Mouse (Mus musculus) right cerebral cortex, adult 2 months (tissue): ENCODE measurements at regions not wholly inside any gene's neighbourhood (a gene's known extent, or its start where the extent isn't known, plus 50 kb on each side); places are given as distances from the start of the nearest gene placed in this dataset.
"Not testable (repeated sequence)": the region's sequence is repeated elsewhere in the genome, so short reads cannot be mapped to it uniquely, and the experiment has no call there.

Experiments
- DNase-seq, 2 experiments: peaks; one replicate each; pipeline ENCODE4 v3.0.0; 2021 to 2022; ENCODE audit warnings: low spot score in 2 of 2

- no peak for DNase-seq
Observed at GRCm38 (mm10) chr14:17556458-17556857, 103.6 kb upstream of the Thrb start.

GRCm38 (mm10) chr14:17560001-17560400, 100.1 kb upstream of the Thrb start:
- DNase-seq = not testable (repeated sequence)

- DNase-seq = peak in 1 of 2 experiments; percentile 8
Observed at GRCm38 (mm10) chr14:17567927-17568326, 92.1 kb upstream of the Thrb start.

GRCm38 (mm10) chr14:17569087-17569636, 90.9 kb upstream of the Thrb start:
- DNase-seq = no peak

- DNase-seq = no peak
Observed at GRCm38 (mm10) chr14:17578776-17579175, 81.3 kb upstream of the Thrb start.

- DNase-seq = no peak
Observed at GRCm38 (mm10) chr14:17589595-17589994, 70.5 kb upstream of the Thrb start.

GRCm38 (mm10) chr14:17599553-17599952, 60.5 kb upstream of the Thrb start:
- no peak for DNase-seq

- DNase-seq = no peak
Observed at GRCm38 (mm10) chr14:17602357-17602756, 57.7 kb upstream of the Thrb start.

GRCm38 (mm10) chr14:17606018-17606417, 54.0 kb upstream of the Thrb start:
- no peak for DNase-seq

- DNase-seq = peak; percentile 35 to 44
Observed at GRCm38 (mm10) chr14:17607186-17607585, 52.9 kb upstream of the Thrb start.
